Mouse (Mus musculus) kidney, adult 2 months (tissue): Measurements from ENCODE around the gene Mb.

Experiments
- CTCF ChIP-seq: fragments of 200-500 bp; conservative IDR thresholded peaks from 2 replicates; pipeline ENCODE4 v1.5.1; 2011; ENCODE audit warnings: low read depth, mild to moderate bottlenecking, control low read depth, low read length, moderate library complexity, mixed read lengths; ENCODE audit not compliant: insufficient read depth, insufficient read length
- POLR2A ChIP-seq: fragments of 200-500 bp; IDR thresholded peaks from one replicate; pipeline ENCODE4 v1.6.1; 2011; ENCODE audit warnings: low read depth, low read length, control low read depth

- TF ChIP-seq CTCF (no peak), POLR2A (no peak)
Observed at GRCm38 (mm10) chr15:77070745-77071268, 20.3 kb upstream of the Mb start.
